Mouse (Mus musculus) spleen, adult 2 months (tissue): ENCODE data around the gene Rexo5.

ENCODE experiments used
- CTCF ChIP-seq: fragments of 200-500 bp; IDR thresholded peaks from 2 replicates; pipeline ENCODE4 v1.5.1; 2011; ENCODE audit warnings: mild to moderate bottlenecking, inconsistent platforms; ENCODE audit not compliant: insufficient read depth, insufficient read length, insufficient replicate concordance; ENCODE audit errors: extremely low read depth
- POLR2A ChIP-seq: fragments of 200-500 bp; IDR thresholded peaks from 2 replicates; pipeline ENCODE4 v1.6.1; 2011; ENCODE audit warnings: low read depth, low read length, inconsistent platforms

GRCm38 (mm10) chr7:119887887-119888286, 94.1 kb downstream of the Rexo5 start:
- TF ChIP-seq CTCF = no peak
- TF ChIP-seq POLR2A = no peak
